Mouse (Mus musculus) embryonic facial prominence, embryonic 13.5 days (tissue): Measurements from ENCODE around the gene Asxl1. TPM values are rescaled to one million over a fixed set of nuclear protein-coding genes. Genes with fewer than 3 reads are reported as not detected.
"Not testable (repeated sequence)": the region's sequence is repeated elsewhere in the genome, so short reads cannot be mapped to it uniquely, and the experiment has no call there.

Experiments
- ATAC-seq: fragments of 200-750 bp; cut with Nextera tagmentation; 2 replicates; pipeline ENCODE4 v1.8.0; 2017; ENCODE audit warnings: low read depth; ENCODE audit not compliant: insufficient number of reproducible peaks, insufficient read depth, low FRiP score, low TSS enrichment
- H3K27ac ChIP-seq: fragments of 300-500 bp; sonication (generic); 2 replicates; pipeline ENCODE4 v1.5.1; 2015; ENCODE audit warnings: moderate library complexity, mild to moderate bottlenecking, inconsistent platforms
- H3K27me3 ChIP-seq: fragments of 300-500 bp; sonication (generic); 2 replicates; pipeline ENCODE4 v1.6.1; 2015; ENCODE audit warnings: mild to moderate bottlenecking, inconsistent platforms
- H3K36me3 ChIP-seq: fragments of 300-500 bp; sonication (generic); 2 replicates; pipeline ENCODE4 v1.6.1; 2015; ENCODE audit warnings: mild to moderate bottlenecking, inconsistent platforms
- H3K4me1 ChIP-seq: fragments of 300-500 bp; sonication (generic); 2 replicates; pipeline ENCODE4 v1.6.1; 2015; ENCODE audit warnings: inconsistent platforms
- H3K4me2 ChIP-seq: fragments of 300-500 bp; sonication (generic); 2 replicates; pipeline ENCODE4 v1.6.1; 2015; ENCODE audit warnings: moderate library complexity, mild to moderate bottlenecking, inconsistent platforms
- H3K4me3 ChIP-seq: fragments of 300-500 bp; sonication (generic); 2 replicates; pipeline ENCODE4 v1.5.1; 2015; ENCODE audit warnings: mild to moderate bottlenecking, inconsistent platforms
- H3K9ac ChIP-seq: fragments of 300-500 bp; sonication (generic); 2 replicates; pipeline ENCODE4 v1.6.1; 2015; ENCODE audit warnings: mild to moderate bottlenecking, inconsistent platforms
- H3K9me3 ChIP-seq: fragments of 300-500 bp; sonication (generic); 2 replicates; pipeline ENCODE4 v1.6.1; 2016; ENCODE audit warnings: inconsistent platforms
- WGBS: fragments of 180-500 bp; shearing (Covaris S2); methylation state at CpG from one replicate; pipeline ENCODE4 v1.1.7; 2015; ENCODE audit warnings: mixed read lengths; 5-methylcytosine and 5-hydroxymethylcytosine counted together
- polyA plus RNA-seq: library from polyadenylated mRNA; unstranded; fragments of >200 nt; fragmentation: Nextera tagmentation; extraction: Ambion mirVana; gene quantifications from 2 replicates; pipeline ENCODE4 v1.2.1, GENCODE M21; 2015

Asxl1 gene
- polyA plus RNA-seq, 1 experiment from 2014 or later, result 14.5 TPM

- H3K9ac ChIP-seq, result peak overlapping the region; percentile 97
- H3K9me3 ChIP-seq, result no peaks in the 10 kb centered on the region
- no peaks in the 10 kb centered on the region for H3K27me3 ChIP-seq
- H3K27ac ChIP-seq, result peak overlapping the region; percentile 100
- H3K36me3 ChIP-seq, result peaks cover 12% of the 10 kb centered on the region
- peaks cover 38% of the 10 kb centered on the region for H3K4me1 ChIP-seq
- WGBS, result under 1% methylated on average over 31 of the region's 76 CpGs
- peak overlapping the region; percentile 85 for H3K4me3 ChIP-seq
- ATAC-seq, result peak; percentile 82
- peak overlapping the region; percentile 60 for H3K4me2 ChIP-seq
Measured at GRCm38 (mm10) chr2:153346221-153347182, 873 bp downstream of the Asxl1 start.

GRCm38 (mm10) chr2:153347183-153347781 is 1.7 kb downstream of the Asxl1 start:
- no peak for ATAC-seq
- Histone ChIP-seq H3K27ac (peak overlapping the region; percentile 100), H3K9ac (peak overlapping the region; percentile 97), H3K4me2 (peak overlapping the region; percentile 60), H3K4me3 (peak overlapping the region; percentile 85), H3K9me3 (no peaks in the 10 kb centered on the region), H3K36me3 (peaks cover 8% of the 10 kb centered on the region), H3K4me1 (peaks cover 38% of the 10 kb centered on the region), H3K27me3 (no peaks in the 10 kb centered on the region)
- WGBS, result 4% methylated on average over 9 of the region's 9 CpGs

GRCm38 (mm10) chr2:153348100-153348831 is 2.6 kb downstream of the Asxl1 start:
- peak overlapping the region; percentile 60 for H3K4me2 ChIP-seq
- peak overlapping the region; percentile 85 for H3K4me3 ChIP-seq
- H3K27me3 ChIP-seq, result no peaks in the 10 kb centered on the region
- no peaks in the 10 kb centered on the region for H3K9me3 ChIP-seq
- peaks cover 13% of the 10 kb centered on the region for H3K36me3 ChIP-seq
- peak overlapping the region; percentile 97; the same call in 1 of the 2 replicates for H3K9ac ChIP-seq
- H3K4me1 ChIP-seq, result peaks cover 38% of the 10 kb centered on the region
- WGBS, result 39% methylated on average over 6 of the region's 6 CpGs
- no peak for ATAC-seq
- peak overlapping the region; percentile 73 for H3K27ac ChIP-seq

- 35% methylated on average over 6 of the region's 6 CpGs for WGBS
- Histone ChIP-seq H3K4me2 (peak overlapping the region; percentile 11; the same call in 1 of the 2 replicates), H3K36me3 (peaks cover 32% of the 10 kb centered on the region), H3K27me3 (no peaks in the 10 kb centered on the region), H3K4me1 (peaks cover 32% of the 10 kb centered on the region), H3K4me3 (no peak overlapping the region), H3K9me3 (no peaks in the 10 kb centered on the region), H3K9ac (no peak overlapping the region), H3K27ac (0 out of 2 replicates have a peak overlapping the region, but pooled peaks have one; percentile 3)
- ATAC-seq, result no peak
Measured at GRCm38 (mm10) chr2:153350552-153351181, 5.0 kb downstream of the Asxl1 start.

- H3K4me2 ChIP-seq, result no peak overlapping the region
- 86% methylated on average over 2 of the region's 2 CpGs for WGBS
- H3K4me3 ChIP-seq, result no peak overlapping the region
- H3K27ac ChIP-seq, result no peak overlapping the region
- no peaks in the 10 kb centered on the region for H3K9me3 ChIP-seq
- peaks cover 18% of the 10 kb centered on the region for H3K4me1 ChIP-seq
- no peaks in the 10 kb centered on the region for H3K27me3 ChIP-seq
- no peak for ATAC-seq
- no peak overlapping the region for H3K9ac ChIP-seq
- peaks cover 70% of the 10 kb centered on the region for H3K36me3 ChIP-seq
Measured at GRCm38 (mm10) chr2:153354648-153355047, 9.0 kb downstream of the Asxl1 start.

- Histone ChIP-seq H3K4me2 (no peak overlapping the region), H3K27ac (no peak overlapping the region), H3K36me3 (peaks cover 84% of the 10 kb centered on the region), H3K4me3 (no peak overlapping the region), H3K9ac (no peak overlapping the region), H3K27me3 (no peaks in the 10 kb centered on the region), H3K4me1 (no peaks in the 10 kb centered on the region), H3K9me3 (no peaks in the 10 kb centered on the region)
- WGBS, result 92% methylated on average over 4 of the region's 4 CpGs
- ATAC-seq, result no peak
Measured at GRCm38 (mm10) chr2:153356784-153357183, 11.2 kb downstream of the Asxl1 start.

GRCm38 (mm10) chr2:153361101-153361710 is 15.6 kb downstream of the Asxl1 start:
- peaks cover 83% of the 10 kb centered on the region for H3K36me3 ChIP-seq
- no peak overlapping the region for H3K9ac ChIP-seq
- H3K27me3 ChIP-seq, result no peaks in the 10 kb centered on the region
- H3K4me1 ChIP-seq, result no peaks in the 10 kb centered on the region
- H3K4me3 ChIP-seq, result no peak overlapping the region
- no peaks in the 10 kb centered on the region for H3K9me3 ChIP-seq
- no peak for ATAC-seq
- H3K4me2 ChIP-seq, result no peak overlapping the region
- WGBS, result 95% methylated on average over 1 of the region's 1 CpGs
- H3K27ac ChIP-seq, result no peak overlapping the region

GRCm38 (mm10) chr2:153364531-153364930 is 18.9 kb downstream of the Asxl1 start:
- not testable (repeated sequence) for H3K4me1 ChIP-seq, H3K9me3 ChIP-seq, H3K27ac ChIP-seq, H3K4me3 ChIP-seq, H3K27me3 ChIP-seq, ATAC-seq, H3K9ac ChIP-seq, H3K4me2 ChIP-seq
- H3K36me3 ChIP-seq, result peaks cover 81% of the 10 kb centered on the region
- WGBS, result 93% methylated on average over 14 of the region's 14 CpGs

- Histone ChIP-seq H3K4me3 (no peak overlapping the region), H3K4me1 (no peaks in the 10 kb centered on the region), H3K9me3 (no peaks in the 10 kb centered on the region), H3K4me2 (no peak overlapping the region), H3K36me3 (peaks cover 49% of the 10 kb centered on the region), H3K27ac (no peak overlapping the region), H3K9ac (no peak overlapping the region), H3K27me3 (no peaks in the 10 kb centered on the region)
- no peak for ATAC-seq
Measured at GRCm38 (mm10) chr2:153370871-153371270, 25.2 kb downstream of the Asxl1 start.

GRCm38 (mm10) chr2:153375380-153375779 is 29.8 kb downstream of the Asxl1 start:
- Histone ChIP-seq H3K4me3 (no peak overlapping the region), H3K36me3 (peaks cover 34% of the 10 kb centered on the region), H3K9ac (no peak overlapping the region), H3K27ac (no peak overlapping the region), H3K9me3 (no peaks in the 10 kb centered on the region), H3K27me3 (no peaks in the 10 kb centered on the region), H3K4me2 (no peak overlapping the region), H3K4me1 (no peaks in the 10 kb centered on the region)
- ATAC-seq, result no peak
- WGBS, result 72% methylated on average over 2 of the region's 2 CpGs

GRCm38 (mm10) chr2:153380479-153380878 is 34.9 kb downstream of the Asxl1 start:
- Histone ChIP-seq H3K9me3 (no peaks in the 10 kb centered on the region), H3K4me2 (no peak overlapping the region), H3K4me3 (no peak overlapping the region), H3K27ac (no peak overlapping the region), H3K27me3 (no peaks in the 10 kb centered on the region), H3K36me3 (peaks cover 51% of the 10 kb centered on the region), H3K9ac (no peak overlapping the region), H3K4me1 (no peaks in the 10 kb centered on the region)
- WGBS, result 100% methylated on average over 1 of the region's 1 CpGs
- ATAC-seq, result no peak
